Mouse (Mus musculus) thymus, postnatal 10 days (tissue): ENCODE measurements around the gene Tm9sf2.
A peak's percentile ranks its signal among the peaks of the same experiment; 100 is the strongest.

ENCODE experiments used
- DNase-seq, 2 experiments: peaks; one replicate each; pipeline ENCODE4 v3.0.0; 2021; ENCODE audit warnings: low spot score in 2 of 2

Gene Tm9sf2

DNA sequence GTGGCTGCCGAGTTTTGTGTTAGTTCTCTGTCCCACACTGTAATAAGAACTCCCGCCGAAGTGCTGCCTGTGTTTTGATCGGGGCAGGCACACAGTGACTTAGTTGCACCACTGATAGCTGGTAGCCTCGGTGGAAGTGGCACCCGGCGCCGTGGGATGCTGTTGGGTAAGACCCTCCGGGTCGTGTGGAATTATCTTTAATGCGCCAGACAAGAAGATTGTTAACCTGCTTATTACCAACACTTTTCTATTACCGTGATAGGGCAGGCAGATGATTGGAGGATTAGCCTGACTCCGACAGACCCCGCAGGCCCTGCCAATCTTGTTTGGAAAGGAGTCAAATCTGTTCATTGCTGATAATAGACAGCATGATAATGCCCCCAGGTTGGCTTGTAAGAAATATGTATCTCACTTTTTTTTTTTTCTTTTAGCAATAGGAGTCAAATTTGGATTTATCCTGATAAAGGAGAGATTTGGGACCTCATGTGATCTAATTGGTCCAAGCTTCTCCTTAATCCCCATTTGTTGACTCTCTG, 69.5 kb downstream of the Tm9sf2 start:
- no peak for DNase-seq

DNA sequence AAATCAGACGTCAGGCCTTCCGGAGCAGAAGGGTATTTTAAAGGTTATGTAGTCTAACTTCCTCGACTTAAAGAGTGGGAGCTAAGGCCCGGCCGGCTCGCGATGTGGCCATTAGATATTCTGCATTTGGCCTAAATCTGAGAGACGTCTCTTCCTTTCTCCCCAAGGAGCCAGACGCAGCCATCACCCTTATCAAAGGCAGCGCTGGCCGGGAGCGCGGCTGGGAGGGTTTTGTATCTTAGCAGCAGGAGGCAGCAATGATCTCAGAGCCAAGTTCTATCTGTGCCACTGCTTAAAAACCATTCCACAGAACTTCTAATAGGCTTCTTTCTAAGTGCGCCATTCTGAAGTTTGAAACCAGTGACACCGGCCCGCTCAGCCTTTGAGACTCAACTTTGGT, 72.4 kb downstream of the Tm9sf2 start:
- no peak for DNase-seq

GRCm38 (mm10) chr14:122181078-122181814, 74.4 kb downstream of the Tm9sf2 start, which contains the start of gene Clybl:
Clybl (plus strand) TSS chr14:122181704.
- peak; percentile 76 to 81 for DNase-seq

GRCm38 (mm10) chr14:122181815-122182157, 74.9 kb downstream of the Tm9sf2 start:
- no peak for DNase-seq

DNA sequence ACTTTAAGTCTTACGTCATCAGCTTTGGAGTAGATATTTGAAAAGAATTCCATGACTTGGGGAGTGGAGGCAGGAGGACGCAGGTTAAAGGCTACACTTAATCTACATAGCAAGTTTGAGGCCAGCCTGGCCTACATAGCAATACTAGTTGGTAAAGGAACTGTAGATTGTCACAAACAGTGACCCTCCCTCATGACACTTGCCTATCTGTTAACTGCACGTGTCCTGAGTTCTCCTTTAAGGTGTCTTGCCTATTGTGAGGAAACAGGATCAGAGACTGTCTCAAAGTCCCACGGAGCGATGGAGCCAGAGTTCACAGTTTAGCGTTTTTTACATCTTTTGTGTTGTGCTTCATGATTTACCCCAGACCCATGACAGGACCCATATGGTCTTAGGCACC, 75.4 kb downstream of the Tm9sf2 start:
- DNase-seq = no peak

DNA sequence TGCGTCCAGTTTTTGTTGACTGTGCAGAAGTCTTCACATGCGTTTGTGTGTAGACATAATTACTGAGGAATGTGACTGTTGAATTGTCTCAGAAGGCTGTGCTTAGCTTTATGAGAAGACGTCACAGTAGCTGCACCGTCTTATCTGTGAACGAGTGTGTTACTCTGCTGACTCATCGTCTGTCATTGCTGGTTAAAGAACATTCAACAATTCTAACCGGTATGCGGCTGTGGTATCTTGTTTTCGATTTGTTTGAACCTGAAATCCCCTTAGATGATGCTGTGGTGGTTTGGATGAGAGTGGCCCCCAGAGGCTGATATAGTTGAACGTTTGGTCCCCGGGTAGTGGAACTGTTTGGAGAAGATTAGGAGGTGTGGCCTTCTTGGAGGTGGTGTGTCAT, 77.1 kb downstream of the Tm9sf2 start:
- DNase-seq = no peak

DNA sequence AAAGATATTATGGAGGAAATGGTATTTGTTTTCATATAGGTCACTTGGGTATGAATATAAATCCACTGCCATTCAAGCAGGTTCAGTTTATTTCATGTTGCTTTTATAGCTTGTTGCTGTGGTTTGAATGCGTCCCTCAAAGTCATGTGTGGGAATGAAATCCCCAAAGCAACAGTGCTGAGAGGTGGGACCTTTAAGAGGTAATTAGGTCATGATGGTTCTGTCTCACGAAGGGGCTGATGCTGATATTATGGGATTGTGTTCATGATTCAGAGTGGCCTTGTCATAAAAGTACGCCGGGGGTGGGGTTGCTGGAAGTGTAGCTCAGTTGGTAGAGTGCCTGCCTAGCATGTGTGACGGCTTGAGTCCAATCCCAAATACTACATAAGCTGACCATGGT, 81.4 kb downstream of the Tm9sf2 start:
- no peak for DNase-seq

DNA sequence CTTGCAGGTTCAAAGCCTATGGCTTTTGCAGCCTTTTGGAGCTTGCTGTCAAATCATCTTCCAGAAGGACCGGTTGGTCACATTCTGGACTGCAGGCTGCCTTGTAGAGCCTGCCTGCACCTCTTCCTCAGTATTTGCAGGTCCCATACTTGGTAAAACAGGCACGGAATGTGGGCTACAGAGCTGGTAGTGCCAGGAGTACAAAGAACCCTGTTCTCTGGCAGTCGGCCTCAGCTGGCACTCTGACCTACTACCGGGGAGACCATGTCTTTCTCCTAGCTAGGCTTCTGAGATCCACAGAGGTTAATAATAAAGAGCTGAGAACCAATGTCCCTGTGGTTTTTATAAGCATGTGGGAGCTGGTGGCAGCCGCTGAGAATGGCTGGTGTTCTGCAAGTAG, 83.1 kb downstream of the Tm9sf2 start:
- DNase-seq = no peak

DNA sequence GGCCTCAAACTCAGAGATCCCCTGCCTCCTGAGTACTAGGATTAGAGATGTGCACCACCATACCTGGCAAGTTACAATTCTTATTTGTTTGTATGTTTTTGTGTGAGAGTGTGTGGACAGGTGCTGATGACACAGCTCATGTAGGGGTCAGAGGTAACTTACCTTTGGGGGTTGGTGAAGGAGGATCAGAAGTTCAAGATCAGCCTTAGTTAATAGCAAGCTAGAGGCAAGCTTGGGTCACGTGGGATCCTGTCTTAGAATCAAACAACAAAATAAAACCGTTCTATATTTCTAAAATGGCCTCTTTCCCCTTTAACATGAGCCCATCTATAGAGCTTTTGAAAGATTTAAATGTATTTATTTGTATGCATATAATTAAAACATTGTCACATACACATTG, 83.7 kb downstream of the Tm9sf2 start:
- no peak for DNase-seq

DNA sequence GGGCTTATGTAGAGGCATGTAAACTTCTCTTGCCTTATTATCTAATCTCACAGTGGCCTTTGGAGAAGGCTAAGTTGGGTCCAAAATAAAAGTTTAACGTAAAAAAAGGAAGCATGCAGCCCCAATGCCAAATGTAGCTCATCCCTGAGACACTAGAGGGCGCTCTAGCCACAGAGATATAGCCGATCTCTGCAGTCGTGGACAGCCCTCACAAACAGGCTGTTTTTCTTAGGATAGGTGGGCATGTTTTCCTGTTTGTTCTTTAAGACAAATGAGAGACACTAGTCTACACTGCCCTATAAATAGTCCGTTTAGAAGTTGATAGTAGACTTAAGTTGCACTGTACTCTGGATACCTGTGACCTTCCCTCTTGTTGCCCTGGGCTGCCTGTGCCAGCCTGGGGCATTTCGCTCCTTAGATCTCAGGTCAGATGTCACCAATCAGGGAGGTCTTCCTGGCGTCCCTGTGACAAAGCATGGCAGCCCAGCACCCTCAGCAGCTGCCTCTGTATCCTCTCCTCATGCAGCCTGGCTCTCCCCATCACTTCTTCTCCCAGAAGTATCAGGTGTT, 84.2 kb downstream of the Tm9sf2 start:
- peak; percentile 29 to 72 for DNase-seq

- DNase-seq = no peak
Observed at GRCm38 (mm10) chr14:122194630-122195029, 87.8 kb downstream of the Tm9sf2 start.

- DNase-seq = no peak
Observed at GRCm38 (mm10) chr14:122196851-122197250, 90.0 kb downstream of the Tm9sf2 start.

- no peak for DNase-seq
Observed at GRCm38 (mm10) chr14:122200247-122200885, 93.5 kb downstream of the Tm9sf2 start.

- no peak for DNase-seq
Observed at GRCm38 (mm10) chr14:122209177-122209576, 102.3 kb downstream of the Tm9sf2 start.
